Mouse (Mus musculus): Measurements from ENCODE around the gene Lrpap1.
A peak's percentile ranks its signal among the peaks of the same experiment; 100 is the strongest.

The Lrpap1 gene

GRCm38 (mm10) chr5:35056604-35057432 is 48.7 kb downstream of the Lrpap1 start, which contains the start of gene Dok7:
Gene Dok7 (plus strand): TSS chr5:35056766.
- peak; percentile 80 for DNase-seq (ENCODE audit: low spot score)

- DNase-seq (ENCODE audit: low spot score): peak; percentile 72
Observed at GRCm38 (mm10) chr5:35055076-35055475, 50.5 kb downstream of the Lrpap1 start.

GRCm38 (mm10) chr5:35054628-35055027 is 50.9 kb downstream of the Lrpap1 start:
- no peak for DNase-seq (ENCODE audit: low spot score)

GRCm38 (mm10) chr5:35050541-35050940 is 55.0 kb downstream of the Lrpap1 start:
- DNase-seq (ENCODE audit: low spot score): no peak

- DNase-seq (ENCODE audit: low spot score): peak; percentile 36
Observed at GRCm38 (mm10) chr5:35043110-35043451, 62.5 kb downstream of the Lrpap1 start.

GRCm38 (mm10) chr5:35042431-35043109 is 63.0 kb downstream of the Lrpap1 start:
- no peak for DNase-seq (ENCODE audit: low spot score)

Data from ovary, postnatal 36 days (tissue).